Mouse (Mus musculus) heart, adult 2 months (tissue): ENCODE data around the gene Otud1. TPM values are rescaled to one million over a fixed set of nuclear protein-coding genes. Genes with fewer than 3 reads are reported as not detected.

ENCODE experiments used
- DNase-seq, 2 experiments: peaks; one replicate each; pipeline ENCODE4 v3.0.0; 2021
- H3K27ac ChIP-seq: fragments of 200-600 bp; 2 replicates; pipeline ENCODE4 v1.8.1; 2022
- H3K27me3 ChIP-seq: fragments of 200-500 bp; 2 replicates; pipeline ENCODE4 v1.6.1; 2012; ENCODE audit warnings: mild to moderate bottlenecking, low read length, inconsistent platforms, mixed read lengths; ENCODE audit not compliant: control insufficient read depth, insufficient read depth
- H3K36me3 ChIP-seq: fragments of 200-500 bp; 2 replicates; pipeline ENCODE4 v1.6.1; 2012; ENCODE audit warnings: low read length, inconsistent platforms; ENCODE audit not compliant: control insufficient read depth, insufficient read depth
- H3K4me1 ChIP-seq: fragments of 200-500 bp; 2 replicates; pipeline ENCODE4 v1.6.1; 2011; ENCODE audit warnings: low read length; ENCODE audit not compliant: control insufficient read depth, insufficient read depth
- H3K4me3 ChIP-seq: fragments of 200-600 bp; 2 replicates; pipeline ENCODE4 v1.8.1; 2022
- H3K79me2 ChIP-seq: fragments of 200-500 bp; replicated peaks from 2 replicates; pipeline ENCODE4 v1.6.1; 2012; ENCODE audit warnings: mild to moderate bottlenecking, inconsistent platforms, low read length, moderate library complexity, mixed read lengths; ENCODE audit not compliant: control insufficient read depth, insufficient read depth
- H3K9ac ChIP-seq: fragments of 200-500 bp; 2 replicates; pipeline ENCODE4 v1.6.1; 2012; ENCODE audit warnings: low read depth, mild to moderate bottlenecking, control low read depth, inconsistent platforms, low read length, mixed read lengths
- CTCF ChIP-seq: fragments of 200-600 bp; IDR thresholded peaks from 2 replicates; pipeline ENCODE4 v1.8.1; 2022; ENCODE audit warnings: antibody characterized with exemption, mild to moderate bottlenecking, moderate library complexity
- EP300 ChIP-seq: fragments of 200-500 bp; IDR thresholded peaks from 2 replicates; pipeline ENCODE4 v1.6.1; 2011; ENCODE audit warnings: low read depth, low read length, control low read depth; ENCODE audit not compliant: insufficient read depth
- POLR2A ChIP-seq: fragments of 200-500 bp; IDR thresholded peaks from 2 replicates; pipeline ENCODE4 v1.6.1; 2011; ENCODE audit warnings: mild to moderate bottlenecking, low read depth, low read length, control low read depth; ENCODE audit not compliant: insufficient read depth
- WGBS: fragments of 180-500 bp; shearing (Covaris S2); methylation state at CpG from one replicate; pipeline ENCODE4 v1.1.7; 2018; 5-methylcytosine and 5-hydroxymethylcytosine counted together
- intact Hi-C: fragments of 180-260 bp; cut with DNase I; formaldehyde crosslinking; loops from one replicate; pipeline ENCODE4 v1.15.1; 2025
- polyA plus RNA-seq: library from polyadenylated mRNA; depleted of rRNA; stranded (reverse); fragments of >200 nt; gene quantifications from 2 replicates; pipeline ENCODE4 v1.2.3, GENCODE M21; 2012
- total RNA-seq, 2 experiments: library from RNA; stranded (reverse); gene quantifications; 2 replicates each; pipeline ENCODE4 v1.2.3; 2021

Otud1 gene
- total and polyA plus RNA-seq, 3 experiments = 5.0 to 27.6 (median 22.6) TPM

- H3K9ac ChIP-seq = no peak overlapping the region
- H3K4me1 ChIP-seq = 0 out of 2 replicates have a peak, but pooled peaks cover 2% of the 10 kb centered on the region
- H3K36me3 ChIP-seq = no peaks in the 10 kb centered on the region
- WGBS = 44% methylated on average over 14 of the region's 14 CpGs
- H3K79me2 ChIP-seq = no peaks in the 10 kb centered on the region
- intact Hi-C loops = no loop called here
- no peak for DNase-seq
- no peaks in the 10 kb centered on the region for H3K27me3 ChIP-seq
- no peak overlapping the region for H3K4me3 ChIP-seq
- TF ChIP-seq EP300 (no peak), POLR2A (no peak), CTCF (no peak)
- H3K27ac ChIP-seq = no peak overlapping the region
Measured at GRCm38 (mm10) chr2:19685489-19686147, 28.1 kb downstream of the Otud1 start.

- intact Hi-C loops = no loop called here
- 12% methylated on average over 14 of the region's 14 CpGs for WGBS
- Histone ChIP-seq H3K4me1 (0 out of 2 replicates have a peak, but pooled peaks cover 2% of the 10 kb centered on the region), H3K4me3 (peak overlapping the region; percentile 12; the same call in 1 of the 2 replicates), H3K36me3 (no peaks in the 10 kb centered on the region), H3K27me3 (no peaks in the 10 kb centered on the region), H3K27ac (peak overlapping the region; percentile 28; the same call in 1 of the 2 replicates), H3K9ac (no peak overlapping the region), H3K79me2 (no peaks in the 10 kb centered on the region)
- peak in 1 of 2 experiments; percentile 20 for DNase-seq
- no peak for TF ChIP-seq POLR2A
- TF ChIP-seq EP300 = 0 out of 2 replicates have a peak, but pooled peaks have one; percentile 21
Measured at GRCm38 (mm10) chr2:19690094-19690493, 32.5 kb downstream of the Otud1 start.

GRCm38 (mm10) chr2:19699573-19700295 lies 42.2 kb downstream of the Otud1 start:
- H3K9ac ChIP-seq = no peak overlapping the region
- DNase-seq = no peak
- no peak overlapping the region for H3K4me3 ChIP-seq
- H3K79me2 ChIP-seq = no peaks in the 10 kb centered on the region
- no peak overlapping the region for H3K27ac ChIP-seq
- TF ChIP-seq POLR2A = no peak
- TF ChIP-seq EP300 = no peak
- TF ChIP-seq CTCF = no peak
- H3K4me1 ChIP-seq = no peaks in the 10 kb centered on the region; the same call in none of the 2 replicates
- 80% methylated on average over 4 of the region's 4 CpGs for WGBS
- peaks cover 3% of the 10 kb centered on the region; the same call in 1 of the 2 replicates for H3K36me3 ChIP-seq
- intact Hi-C loops = loop anchor here (5.0 kb wide), 1 partner anchor 37 kb away; no protein-coding TSS in a partner anchor
- H3K27me3 ChIP-seq = no peaks in the 10 kb centered on the region

GRCm38 (mm10) chr2:19701386-19701785 lies 43.8 kb downstream of the Otud1 start:
- Histone ChIP-seq H3K4me1 (no peaks in the 10 kb centered on the region; the same call in none of the 2 replicates), H3K27me3 (no peaks in the 10 kb centered on the region), H3K9ac (no peak overlapping the region), H3K27ac (no peak overlapping the region; the same call in 1 of the 2 replicates), H3K4me3 (no peak overlapping the region), H3K36me3 (peaks cover 3% of the 10 kb centered on the region; the same call in 1 of the 2 replicates), H3K79me2 (no peaks in the 10 kb centered on the region)
- WGBS = 79% methylated on average over 3 of the region's 3 CpGs
- intact Hi-C loops = loop anchor here (5.0 kb wide), 1 partner anchor 39 kb away; no protein-coding TSS in a partner anchor
- no peak for DNase-seq
- TF ChIP-seq EP300 = no peak
- TF ChIP-seq POLR2A = no peak
- TF ChIP-seq CTCF = no peak

- DNase-seq = peak; percentile 58 to 70
- intact Hi-C loops = loop anchor here (2.0 to 5.0 kb wide), 2 partner anchors 41 to 148 kb away; no protein-coding TSS in a partner anchor
Measured at GRCm38 (mm10) chr2:19703020-19703613, 45.6 kb downstream of the Otud1 start.

More at GRCm38 (mm10) chr2:19703020-19703613, 45.6 kb downstream of the Otud1 start:
- Histone ChIP-seq H3K4me1 (no peaks in the 10 kb centered on the region; the same call in none of the 2 replicates), H3K79me2 (no peaks in the 10 kb centered on the region), H3K36me3 (peaks cover 3% of the 10 kb centered on the region; the same call in 1 of the 2 replicates), H3K27ac (peak overlapping the region; percentile 89), H3K9ac (peak overlapping the region; percentile 46), H3K27me3 (no peaks in the 10 kb centered on the region), H3K4me3 (no peak overlapping the region)
- TF ChIP-seq EP300 (no peak), CTCF (no peak), POLR2A (peak; percentile 38; the same call in 1 of the 2 replicates)
